Mouse (Mus musculus) frontal cortex, postnatal 25 days (tissue): ENCODE data around the gene Tk1.

Experiments used
- DNase-seq, 2 experiments: peaks; one replicate each; pipeline ENCODE4 v3.0.0; 2022; ENCODE audit warnings: low spot score in 2 of 2

Tk1 gene

DNA sequence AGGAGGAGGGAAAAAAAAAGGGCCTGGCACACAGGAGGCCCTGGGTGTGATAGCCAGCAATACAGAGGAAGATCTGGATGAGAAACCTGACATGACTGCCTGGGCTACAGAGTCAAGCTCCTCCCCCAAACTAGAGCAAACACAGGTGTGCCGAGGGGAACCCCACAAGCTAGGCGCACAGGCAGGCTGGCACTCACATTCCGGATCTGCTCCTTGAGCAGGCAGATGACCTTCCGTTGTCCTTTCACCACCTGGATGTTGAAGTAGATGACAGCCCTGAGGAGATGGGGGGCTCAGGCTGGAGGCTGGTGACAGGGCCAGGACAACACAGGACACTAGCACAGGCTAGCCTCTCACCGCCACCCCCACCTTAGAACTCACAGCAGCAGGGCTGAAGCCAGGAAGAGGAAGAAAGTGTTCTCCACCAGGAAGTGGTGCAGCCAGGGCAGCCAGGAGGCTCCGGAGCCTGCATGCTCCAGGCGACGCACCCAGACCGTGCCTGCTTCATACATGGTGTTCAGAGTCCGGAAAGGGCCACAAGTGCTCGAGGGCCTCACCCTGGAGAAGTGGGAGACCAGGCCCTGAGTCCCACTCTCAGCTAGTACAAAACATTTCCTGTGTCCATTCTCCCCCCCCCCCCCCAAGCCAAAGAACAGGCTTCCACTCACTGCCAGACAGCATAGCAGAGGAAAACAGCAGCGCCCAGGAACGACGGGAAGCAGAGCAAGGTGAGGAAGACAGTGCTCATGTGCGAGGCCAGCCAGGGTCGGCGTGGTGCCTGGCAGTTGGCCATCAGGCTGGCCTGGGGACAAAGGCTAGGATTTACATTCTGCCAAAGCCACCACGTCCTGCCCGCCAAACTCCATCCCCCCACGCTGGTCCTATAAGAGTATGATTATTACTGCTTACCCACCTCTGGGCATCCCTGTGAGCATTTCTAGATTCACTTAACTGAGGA lies 56.9 kb downstream of the Tk1 start:
- DNase-seq: no peak

GRCm38 (mm10) chr11:117766275-117766674 lies 59.6 kb downstream of the Tk1 start:
- no peak for DNase-seq
